Mouse (Mus musculus) layer of hippocampus, adult 2 months (tissue): ENCODE measurements at regions not wholly inside any gene's neighbourhood (a gene's known extent, or its start where the extent isn't known, plus 50 kb on each side); places are given as distances from the start of the nearest gene placed in this dataset.

Source experiments
- DNase-seq, 2 experiments: peaks; one replicate each; pipeline ENCODE4 v3.0.0; 2022; ENCODE audit warnings: low spot score in 2 of 2
- H3K27ac ChIP-seq: fragments of 200-600 bp; 2 replicates; pipeline ENCODE4 v1.8.1; 2022
- H3K4me3 ChIP-seq: fragments of 200-600 bp; 2 replicates; pipeline ENCODE4 v1.8.1; 2022; ENCODE audit warnings: mild to moderate bottlenecking
- CTCF ChIP-seq: fragments of 200-600 bp; conservative IDR thresholded peaks from 2 replicates; pipeline ENCODE4 v1.8.1; 2022; ENCODE audit warnings: antibody characterized with exemption, mild to moderate bottlenecking, moderate library complexity

- no peak overlapping the region for H3K4me3 ChIP-seq
- TF ChIP-seq CTCF = no peak
- no peak for DNase-seq
- H3K27ac ChIP-seq = no peak overlapping the region
Observed at GRCm38 (mm10) chr6:141148417-141149169, 100.5 kb upstream of the Pde3a start.

- no peak for TF ChIP-seq CTCF
- no peak for DNase-seq
Observed at GRCm38 (mm10) chr6:141149170-141149917, 99.7 kb upstream of the Pde3a start.

GRCm38 (mm10) chr6:141159326-141159725 lies 89.7 kb upstream of the Pde3a start:
- no peak for DNase-seq
- H3K4me3 ChIP-seq = no peak overlapping the region
- no peak for TF ChIP-seq CTCF
- H3K27ac ChIP-seq = no peak overlapping the region

More at GRCm38 (mm10) chr6:141149170-141149917, 99.7 kb upstream of the Pde3a start:
- Histone ChIP-seq H3K4me3 (no peak overlapping the region), H3K27ac (no peak overlapping the region)

- no peak for DNase-seq
- TF ChIP-seq CTCF = no peak
- Histone ChIP-seq H3K27ac (no peak overlapping the region), H3K4me3 (no peak overlapping the region)
Observed at GRCm38 (mm10) chr6:141161626-141162233, 87.3 kb upstream of the Pde3a start.

- no peak for TF ChIP-seq CTCF
- Histone ChIP-seq H3K27ac (no peak overlapping the region), H3K4me3 (no peak overlapping the region)
- no peak for DNase-seq
Observed at GRCm38 (mm10) chr6:141167270-141167669, 81.8 kb upstream of the Pde3a start.

- DNase-seq = no peak
- no peak overlapping the region for H3K27ac ChIP-seq
- no peak for TF ChIP-seq CTCF
- H3K4me3 ChIP-seq = no peak overlapping the region
Observed at GRCm38 (mm10) chr6:141168356-141168755, 80.7 kb upstream of the Pde3a start.

- no peak for DNase-seq
- Histone ChIP-seq H3K27ac (no peak overlapping the region), H3K4me3 (no peak overlapping the region)
- no peak for TF ChIP-seq CTCF
Observed at GRCm38 (mm10) chr6:141183782-141184181, 65.3 kb upstream of the Pde3a start.

GRCm38 (mm10) chr6:141188036-141188435 lies 61.0 kb upstream of the Pde3a start:
- TF ChIP-seq CTCF = no peak
- DNase-seq = no peak
- Histone ChIP-seq H3K4me3 (no peak overlapping the region), H3K27ac (no peak overlapping the region)

- TF ChIP-seq CTCF = no peak
- Histone ChIP-seq H3K4me3 (no peak overlapping the region), H3K27ac (no peak overlapping the region)
- no peak for DNase-seq
Observed at GRCm38 (mm10) chr6:141189093-141189492, 60.0 kb upstream of the Pde3a start.

GRCm38 (mm10) chr6:141189701-141190100 lies 59.4 kb upstream of the Pde3a start:
- no peak overlapping the region for H3K4me3 ChIP-seq
- no peak overlapping the region for H3K27ac ChIP-seq
- DNase-seq = no peak
- no peak for TF ChIP-seq CTCF

- no peak for TF ChIP-seq CTCF
- DNase-seq = no peak
- Histone ChIP-seq H3K4me3 (no peak overlapping the region), H3K27ac (no peak overlapping the region)
Observed at GRCm38 (mm10) chr6:141190383-141190782, 58.7 kb upstream of the Pde3a start.

- Histone ChIP-seq H3K4me3 (no peak overlapping the region), H3K27ac (no peak overlapping the region)
- TF ChIP-seq CTCF = no peak
- no peak for DNase-seq
Observed at GRCm38 (mm10) chr6:141197501-141197900, 51.6 kb upstream of the Pde3a start.
